Mouse (Mus musculus): ENCODE data around the gene Uqcc1.

The Uqcc1 gene

GRCm38 (mm10) chr2:155929531-155930442 lies at the start of gene Uqcc1:
Gene Uqcc1 (minus strand): TSS chr2:155930310.
- DNase-seq = peak; percentile 92

GRCm38 (mm10) chr2:155979328-155979991 lies 49.4 kb upstream of the Uqcc1 start:
- DNase-seq = no peak

- DNase-seq = no peak
These were observed 44.1 kb upstream of the Uqcc1 start for GRCm38 (mm10) chr2:155974087-155974731.

GRCm38 (mm10) chr2:155973348-155973747 lies 43.2 kb upstream of the Uqcc1 start:
- DNase-seq = no peak

- DNase-seq = no peak
These were observed 32.9 kb upstream of the Uqcc1 start for GRCm38 (mm10) chr2:155962991-155963390.

GRCm38 (mm10) chr2:155961862-155962261 lies 31.8 kb upstream of the Uqcc1 start:
- DNase-seq = no peak

GRCm38 (mm10) chr2:155959981-155960380 lies 29.9 kb upstream of the Uqcc1 start:
- DNase-seq = no peak

GRCm38 (mm10) chr2:155956134-155957059 lies 26.3 kb upstream of the Uqcc1 start, which contains the start of gene Cep250:
Gene Cep250 (plus strand): TSS chr2:155956458.
- DNase-seq = peak; percentile 92

GRCm38 (mm10) chr2:155952006-155952405 lies 21.9 kb upstream of the Uqcc1 start:
- peak; percentile 73 for DNase-seq

GRCm38 (mm10) chr2:155949362-155949761 lies 19.3 kb upstream of the Uqcc1 start:
- DNase-seq = no peak

- DNase-seq = no peak
These were observed 17.4 kb upstream of the Uqcc1 start for GRCm38 (mm10) chr2:155947390-155948002.

GRCm38 (mm10) chr2:155946499-155946898 lies 16.4 kb upstream of the Uqcc1 start:
- DNase-seq = no peak

GRCm38 (mm10) chr2:155946069-155946468 lies 16.0 kb upstream of the Uqcc1 start:
- peak; percentile 37 for DNase-seq

- no peak for DNase-seq
These were observed 15.5 kb upstream of the Uqcc1 start for GRCm38 (mm10) chr2:155945580-155945979.

- DNase-seq = no peak
These were observed 15.0 kb upstream of the Uqcc1 start, which contains the start of gene Gdf5 for GRCm38 (mm10) chr2:155945124-155945523. Gene Gdf5 (minus strand): TSS chr2:155945367.

- DNase-seq = no peak
These were observed 14.6 kb upstream of the Uqcc1 start for GRCm38 (mm10) chr2:155944685-155945084.

- no peak for DNase-seq
These were observed 13.4 kb upstream of the Uqcc1 start for GRCm38 (mm10) chr2:155943463-155943862.

GRCm38 (mm10) chr2:155941697-155942442 lies 11.8 kb upstream of the Uqcc1 start:
- no peak for DNase-seq

GRCm38 (mm10) chr2:155940681-155941080 lies 10.6 kb upstream of the Uqcc1 start, which contains the start of gene Gm15557:
Gene Gm15557 (plus strand): TSS chr2:155940728.
- DNase-seq = no peak

GRCm38 (mm10) chr2:155939897-155940529 lies 9.9 kb upstream of the Uqcc1 start:
- DNase-seq = no peak

Data from cerebellum, adult 11-12 months (tissue).